Mouse (Mus musculus) spleen, postnatal 10 days (tissue): ENCODE data around the gene Creb3l4.
"Not testable (repeated sequence)": the region's sequence is repeated elsewhere in the genome, so short reads cannot be mapped to it uniquely, and the experiment has no call there.

Experiments
- DNase-seq, 2 experiments: peaks; one replicate each; pipeline ENCODE4 v3.0.0; 2021 to 2022; ENCODE audit warnings: low spot score in 2 of 2

Gene Creb3l4

DNA sequence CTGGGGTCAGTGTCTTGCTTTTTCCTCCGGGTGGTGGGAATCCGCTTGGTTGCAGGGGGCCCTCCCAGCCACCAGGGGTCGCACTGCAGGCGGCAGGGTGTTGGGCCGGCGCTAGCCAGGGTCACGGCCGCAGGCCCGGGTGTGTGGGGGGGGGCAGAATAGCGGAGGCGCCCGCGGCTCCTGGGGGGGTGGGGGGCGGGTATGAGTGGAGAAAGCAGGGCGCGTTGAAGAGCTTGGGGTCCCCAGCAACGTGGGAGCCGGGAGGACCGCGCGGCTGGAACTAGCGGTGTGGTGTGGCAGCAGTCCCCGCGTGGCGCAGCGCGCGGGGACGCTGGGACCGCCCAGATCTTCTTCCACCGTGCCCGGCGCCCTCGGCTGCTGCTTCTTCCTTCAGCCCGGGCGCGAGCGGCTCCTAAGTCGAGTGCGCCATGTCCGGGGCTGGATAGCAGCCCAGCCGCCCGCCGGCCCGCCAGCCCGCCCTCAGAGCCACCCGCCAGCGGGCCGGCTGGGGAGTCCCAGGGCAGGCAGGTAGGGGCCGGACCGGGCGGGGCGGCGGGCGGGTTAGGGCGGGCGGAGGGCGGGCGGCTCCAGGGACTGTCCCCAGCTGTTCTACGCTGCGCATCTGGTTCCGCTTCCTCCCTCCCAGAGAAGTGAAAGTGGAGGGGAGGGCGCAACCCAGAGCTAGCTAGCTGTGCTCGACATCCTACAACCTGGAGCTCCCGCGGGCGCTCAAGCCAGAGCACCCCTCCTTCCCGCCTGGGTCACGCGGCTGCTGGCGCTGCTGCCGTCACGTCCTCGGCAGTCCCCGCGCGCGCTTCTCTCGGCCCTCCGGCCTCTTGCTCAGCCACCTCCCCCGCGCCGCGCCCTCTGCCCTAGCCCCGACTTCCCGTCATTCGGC lies 22.0 kb upstream of the Creb3l4 start, which contains the start of gene Dennd4b:
Gene Dennd4b, plus strand, starts transcription at position 152 of the 898 bp plus-strand sequence.
- DNase-seq = peak; percentile 95

DNA sequence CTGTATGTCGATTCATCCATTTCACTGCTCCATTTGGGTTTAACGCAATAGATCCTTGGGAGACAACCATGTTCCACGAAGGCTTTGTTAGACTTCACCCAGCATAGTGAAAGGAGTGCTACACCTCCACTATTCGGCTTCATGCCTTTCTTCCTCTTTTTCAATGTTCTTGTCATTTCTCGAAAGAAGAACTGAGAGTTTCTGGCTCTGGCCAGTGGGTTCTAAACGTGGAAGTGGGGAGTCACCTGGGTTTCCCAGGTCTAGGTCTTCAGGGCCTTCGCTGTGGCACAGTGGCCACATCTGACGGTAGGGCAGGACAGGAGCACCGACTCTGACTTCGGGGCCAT lies 21.3 kb upstream of the Creb3l4 start:
- DNase-seq = peak in 1 of 2 experiments; percentile 16

DNA sequence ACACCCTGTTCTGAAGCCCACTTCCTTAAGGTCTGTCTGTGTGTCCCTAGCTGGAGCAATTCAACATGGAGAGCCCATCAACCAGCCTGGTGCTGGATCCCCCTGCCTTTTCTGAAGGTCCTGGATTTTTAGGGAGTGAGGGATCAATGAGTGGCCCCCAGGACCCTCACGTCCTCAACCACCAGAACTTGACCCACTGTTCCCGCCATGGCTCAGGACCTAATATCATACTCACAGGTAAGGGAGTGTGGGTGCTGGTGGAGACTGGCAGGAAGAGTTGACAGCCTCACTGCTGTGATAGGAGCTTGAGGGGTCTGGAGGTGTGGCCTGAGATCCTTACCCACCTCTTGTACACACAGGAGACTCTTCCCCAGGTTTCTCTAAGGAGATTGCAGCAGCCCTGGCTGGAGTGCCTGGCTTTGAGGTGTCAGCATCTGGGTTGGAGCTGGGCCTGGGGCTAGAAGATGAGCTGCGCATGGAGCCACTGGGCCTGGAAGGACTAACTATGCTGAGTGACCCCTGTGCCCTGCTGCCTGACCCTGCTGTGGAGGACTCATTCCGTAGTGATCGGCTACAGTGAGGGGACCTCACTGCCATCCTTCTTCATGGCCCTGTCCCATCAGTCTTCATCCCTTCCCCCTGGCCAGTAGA lies 19.9 kb upstream of the Creb3l4 start:
- DNase-seq = no peak

DNA sequence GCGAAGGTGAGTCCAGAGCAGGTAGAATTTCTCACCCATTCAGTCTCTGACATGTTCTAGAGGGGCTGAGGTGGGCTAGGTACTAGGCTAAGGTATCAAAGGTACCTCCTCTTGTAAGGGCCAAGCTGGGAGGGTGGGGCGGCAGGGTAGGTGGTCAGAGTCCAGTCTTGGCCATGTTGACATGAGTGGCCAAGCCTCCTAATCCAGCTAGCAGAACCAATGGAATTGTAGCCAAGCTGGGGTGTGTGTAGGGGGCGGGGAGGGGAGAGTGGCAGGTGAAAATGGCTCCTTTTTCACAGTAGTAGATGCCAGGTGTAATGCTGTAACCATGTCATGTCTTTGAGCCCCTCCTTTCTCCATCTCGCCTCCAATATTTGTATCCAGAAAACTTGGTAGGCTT lies 15.2 kb upstream of the Creb3l4 start:
- no peak for DNase-seq

DNA sequence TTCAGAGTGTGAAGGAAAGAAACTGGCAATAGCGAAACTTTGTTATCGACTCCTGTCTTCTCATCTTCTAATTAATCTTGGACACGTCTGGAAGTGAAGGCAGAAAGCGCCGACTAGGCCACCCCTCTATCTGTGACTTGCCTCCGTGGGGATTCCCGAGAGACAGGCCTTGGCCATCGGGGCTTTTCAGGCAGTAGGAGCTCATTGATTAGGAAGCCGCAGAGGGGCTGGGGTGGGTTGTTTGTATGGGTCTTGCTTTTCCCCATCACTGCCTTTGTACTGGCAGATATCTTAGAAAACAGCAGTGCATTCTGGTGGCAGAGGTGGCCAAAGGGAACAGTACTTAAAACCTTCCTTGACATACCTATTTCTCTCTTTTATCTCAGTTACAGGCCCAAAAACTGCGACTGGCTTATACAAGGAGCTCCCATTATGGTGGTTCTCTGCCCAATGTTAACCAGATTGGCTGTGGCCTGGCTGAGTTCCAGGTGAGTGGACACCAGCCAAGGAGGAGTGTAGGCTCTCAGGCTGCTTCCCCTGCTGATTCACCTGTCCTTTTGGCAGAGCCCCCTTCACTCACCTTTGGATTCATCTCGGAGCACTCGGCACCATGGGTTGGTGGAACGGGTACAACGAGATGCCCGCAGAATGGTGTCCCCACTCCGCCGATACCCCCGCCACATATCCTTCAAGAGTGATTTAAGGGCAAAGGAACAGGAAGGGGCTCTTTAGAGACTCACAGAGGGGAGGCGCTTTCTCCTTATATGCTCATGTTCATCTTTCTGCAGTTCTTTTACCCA lies 13.6 kb upstream of the Creb3l4 start:
- DNase-seq = no peak

DNA sequence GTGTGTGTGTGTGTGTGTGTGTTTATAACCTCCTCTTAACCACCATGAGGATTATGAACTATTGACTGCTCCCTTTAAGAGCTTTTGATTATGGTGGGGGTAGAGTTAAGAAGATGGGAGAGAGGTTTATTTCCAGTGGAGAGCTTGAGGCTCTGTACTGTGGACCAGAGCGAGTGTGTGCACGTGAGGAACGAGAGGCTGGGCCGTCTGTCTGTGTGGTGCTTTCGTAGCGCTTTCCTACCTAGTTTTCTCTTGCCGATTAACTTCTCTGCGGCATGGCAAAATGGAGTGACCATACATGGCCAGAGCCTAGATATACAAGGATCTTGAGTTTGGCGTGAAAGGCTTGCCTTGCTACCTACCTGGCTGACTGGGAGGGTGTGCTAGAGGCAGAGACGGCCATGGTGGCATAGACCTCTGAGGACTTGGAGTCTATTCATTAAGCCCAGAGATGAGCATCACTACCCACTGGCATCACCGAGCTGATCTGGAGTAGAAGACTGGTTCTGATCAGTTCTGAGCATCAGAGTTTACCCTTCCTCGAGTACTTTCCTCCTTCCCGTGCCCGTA lies 12.6 kb upstream of the Creb3l4 start:
- no peak for DNase-seq

DNA sequence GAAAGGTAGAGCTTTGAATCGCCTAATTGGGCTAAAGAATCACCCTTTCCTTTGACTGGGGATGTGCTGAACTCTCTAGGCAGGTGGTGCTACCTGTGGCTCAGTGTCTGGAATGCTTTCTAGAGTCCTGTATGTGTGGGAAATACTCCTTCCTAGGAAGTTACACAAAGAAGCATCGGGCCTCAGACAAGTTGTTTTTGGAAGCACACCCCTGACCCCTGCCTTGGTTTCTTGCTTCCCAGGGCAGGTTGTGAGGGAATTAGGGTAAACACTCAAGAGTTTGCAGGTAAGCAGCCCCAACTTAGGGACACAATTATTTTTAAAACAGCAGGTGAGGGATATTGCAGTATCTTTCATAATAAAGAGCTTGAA lies 11.9 kb upstream of the Creb3l4 start:
- DNase-seq = no peak

DNA sequence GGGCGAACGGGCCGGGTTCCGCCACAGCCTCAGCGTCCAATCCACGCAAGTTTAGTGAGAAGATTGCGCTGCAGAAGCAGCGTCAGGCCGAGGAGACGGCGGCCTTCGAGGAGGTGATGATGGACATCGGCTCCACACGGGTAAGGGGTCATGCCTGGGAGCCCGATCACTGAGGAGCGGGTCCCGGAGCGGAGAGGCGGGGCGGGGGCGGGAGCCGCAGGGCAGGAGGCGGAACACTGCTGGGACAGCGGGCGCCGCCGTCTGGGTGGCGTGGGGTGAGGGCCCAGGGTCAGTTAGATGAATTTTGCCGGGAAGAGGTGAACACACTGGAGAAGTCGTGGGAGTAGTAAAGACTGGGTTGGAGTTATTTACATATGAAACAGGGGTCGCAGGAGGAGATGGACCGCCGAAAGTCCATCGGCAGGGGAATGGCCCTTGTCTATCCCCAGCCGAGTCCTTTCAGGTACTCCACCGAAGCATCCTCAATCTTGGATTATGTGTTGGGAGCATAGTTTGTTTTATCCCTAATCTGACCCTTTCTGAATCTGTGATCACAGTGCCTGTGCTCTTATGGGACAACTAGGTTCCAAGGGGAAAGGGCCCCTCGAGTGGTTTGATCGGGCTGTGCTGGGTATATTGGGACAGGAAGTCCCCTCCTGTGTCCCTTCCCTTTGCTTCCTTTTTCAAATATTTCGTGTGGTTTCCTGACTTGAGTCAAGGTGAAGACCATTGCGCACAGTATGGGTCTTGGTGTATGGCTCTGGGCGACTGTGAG lies 11.3 kb upstream of the Creb3l4 start:
- no peak for DNase-seq

DNA sequence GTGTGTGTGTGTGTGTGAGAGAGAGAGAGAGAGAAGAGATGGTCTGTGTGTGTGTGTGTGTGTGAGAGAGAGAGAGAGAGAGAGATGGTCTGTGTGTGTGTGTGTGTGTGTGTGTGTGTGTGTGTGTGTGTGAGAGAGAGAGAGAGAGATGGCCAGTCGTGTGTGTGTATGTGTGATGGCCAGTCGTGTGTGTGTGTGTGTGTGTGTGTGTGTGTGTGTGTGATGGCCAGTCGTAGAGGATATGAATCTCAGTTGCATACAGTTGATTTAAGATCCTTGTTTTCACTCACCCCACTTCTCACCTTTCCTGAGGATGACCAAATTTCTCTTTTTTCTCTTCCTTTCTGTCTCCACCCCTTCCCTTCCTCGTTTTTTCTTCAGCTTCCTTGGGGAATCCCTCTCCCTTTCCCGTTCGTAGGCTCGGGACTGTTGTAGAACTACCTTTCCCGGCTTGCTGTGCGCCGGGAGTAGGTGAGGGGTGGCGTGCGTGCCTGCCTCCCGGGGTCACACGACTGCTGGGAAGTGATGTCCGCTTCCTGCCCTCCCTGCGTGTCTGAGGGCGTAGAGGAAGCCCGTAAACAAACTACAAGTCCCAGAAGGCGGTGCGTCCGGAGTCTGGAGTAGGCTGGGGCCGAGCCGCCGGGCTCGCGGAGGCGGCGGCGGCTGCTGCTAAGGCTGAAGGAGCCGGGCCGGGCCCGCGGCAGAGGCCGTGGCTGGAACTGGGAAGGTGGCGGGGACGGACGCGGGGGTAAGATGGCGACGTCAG lies 10.5 kb upstream of the Creb3l4 start, which contains the start of gene Crtc2:
Gene Crtc2, plus strand, starts transcription at position 511 of the 766 bp plus-strand sequence.
- DNase-seq = peak; percentile 82 to 95

DNA sequence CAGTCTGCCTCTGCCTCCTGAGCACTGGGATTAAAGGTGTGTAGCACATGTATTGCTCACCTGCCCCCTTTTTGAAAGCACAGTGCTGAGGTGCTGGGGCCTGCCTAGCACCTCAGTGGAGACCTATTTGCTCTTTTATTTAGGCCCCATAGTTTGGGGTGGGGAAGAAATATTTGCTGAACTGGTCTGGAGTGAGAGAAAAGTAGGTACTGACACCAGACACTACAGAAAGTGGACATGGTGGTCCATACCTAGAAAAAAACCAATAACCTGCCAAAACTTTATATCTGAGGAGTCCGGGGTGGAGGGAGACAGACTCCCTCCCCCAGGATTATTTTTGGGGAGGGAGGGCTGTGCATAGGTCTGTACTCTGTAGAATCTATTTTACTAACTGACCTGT lies 9.9 kb upstream of the Creb3l4 start:
- not testable (repeated sequence) for DNase-seq

DNA sequence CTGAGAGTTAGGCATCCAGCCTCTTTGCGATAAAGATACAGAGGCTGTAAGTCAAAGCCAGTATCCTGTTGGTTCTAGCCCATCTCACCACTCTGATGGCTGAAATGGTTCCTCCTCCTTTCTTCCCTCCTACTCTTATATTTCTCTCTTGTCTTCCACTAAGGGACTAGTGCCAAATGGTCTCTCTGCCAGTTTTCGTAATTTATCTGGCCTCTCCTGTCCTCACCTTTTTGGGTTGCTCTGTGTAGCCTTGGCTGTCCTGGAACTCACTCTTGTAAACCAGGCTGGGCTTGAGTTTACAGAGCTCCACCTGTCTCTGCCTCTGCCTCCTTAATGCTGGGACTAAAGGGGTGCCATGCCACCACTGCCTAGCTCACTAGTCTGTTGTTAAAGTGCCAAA lies 9.3 kb upstream of the Creb3l4 start:
- not testable (repeated sequence) for DNase-seq

DNA sequence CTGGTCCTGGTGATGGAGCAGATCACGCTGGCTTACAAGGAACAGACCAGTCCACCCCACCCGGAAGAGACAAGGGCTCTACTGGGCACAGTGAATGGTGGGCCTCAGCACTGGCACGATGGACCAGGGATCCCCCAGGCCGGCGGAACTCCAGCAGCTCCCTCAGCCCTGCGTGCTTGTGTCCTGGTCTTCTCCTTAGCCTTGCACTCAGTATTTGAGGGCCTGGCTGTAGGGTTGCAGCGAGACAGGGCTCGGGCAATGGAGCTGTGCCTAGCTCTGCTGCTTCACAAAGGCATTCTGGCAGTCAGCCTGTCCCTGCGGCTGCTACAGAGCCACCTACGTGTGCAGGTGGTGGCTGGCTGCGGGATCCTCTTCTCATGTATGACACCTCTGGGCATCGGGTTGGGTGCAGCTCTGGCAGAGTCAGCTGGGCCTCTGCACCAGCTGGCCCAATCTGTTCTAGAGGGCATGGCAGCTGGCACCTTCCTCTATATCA lies 8.5 kb upstream of the Creb3l4 start:
- DNase-seq = not testable (repeated sequence)

DNA sequence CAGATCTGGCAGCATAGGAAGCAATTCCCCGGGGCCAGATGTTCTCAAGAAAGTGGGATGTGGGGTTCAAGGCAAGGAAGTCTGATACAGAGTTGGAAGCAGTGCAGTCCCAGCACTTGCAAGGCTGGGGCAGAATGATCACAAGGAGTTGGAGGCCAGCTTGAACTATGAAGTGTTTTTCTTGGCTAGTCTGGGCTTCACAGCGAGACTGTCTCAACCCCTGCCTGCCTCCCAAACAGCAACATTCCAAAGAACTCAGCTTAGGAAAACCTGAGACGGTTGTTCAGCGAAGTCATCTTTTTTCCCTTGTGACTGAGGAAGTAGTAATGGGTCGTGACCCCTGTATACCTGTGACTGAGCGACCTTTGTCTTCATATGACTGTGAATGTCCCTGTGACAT lies 7.5 kb upstream of the Creb3l4 start:
- DNase-seq = no peak

DNA sequence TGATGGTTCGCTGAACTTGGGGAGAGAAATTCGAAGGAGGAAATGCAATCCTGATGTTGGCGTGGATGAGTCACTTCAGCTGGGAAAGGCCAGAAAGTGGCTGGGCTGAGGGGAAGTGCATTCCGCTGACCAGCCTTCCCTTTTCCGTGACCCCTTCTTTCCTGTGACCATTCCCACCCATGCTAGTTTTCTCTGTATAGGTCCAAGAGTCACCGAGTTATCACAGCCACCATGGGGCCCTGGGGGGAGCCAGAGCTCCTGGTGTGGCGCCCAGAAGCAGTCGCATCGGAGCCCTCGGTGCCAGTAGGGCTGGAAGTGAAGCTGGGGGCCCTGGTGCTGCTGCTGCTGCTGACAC lies 5.4 kb upstream of the Creb3l4 start:
- peak; percentile 26 to 44 for DNase-seq

DNA sequence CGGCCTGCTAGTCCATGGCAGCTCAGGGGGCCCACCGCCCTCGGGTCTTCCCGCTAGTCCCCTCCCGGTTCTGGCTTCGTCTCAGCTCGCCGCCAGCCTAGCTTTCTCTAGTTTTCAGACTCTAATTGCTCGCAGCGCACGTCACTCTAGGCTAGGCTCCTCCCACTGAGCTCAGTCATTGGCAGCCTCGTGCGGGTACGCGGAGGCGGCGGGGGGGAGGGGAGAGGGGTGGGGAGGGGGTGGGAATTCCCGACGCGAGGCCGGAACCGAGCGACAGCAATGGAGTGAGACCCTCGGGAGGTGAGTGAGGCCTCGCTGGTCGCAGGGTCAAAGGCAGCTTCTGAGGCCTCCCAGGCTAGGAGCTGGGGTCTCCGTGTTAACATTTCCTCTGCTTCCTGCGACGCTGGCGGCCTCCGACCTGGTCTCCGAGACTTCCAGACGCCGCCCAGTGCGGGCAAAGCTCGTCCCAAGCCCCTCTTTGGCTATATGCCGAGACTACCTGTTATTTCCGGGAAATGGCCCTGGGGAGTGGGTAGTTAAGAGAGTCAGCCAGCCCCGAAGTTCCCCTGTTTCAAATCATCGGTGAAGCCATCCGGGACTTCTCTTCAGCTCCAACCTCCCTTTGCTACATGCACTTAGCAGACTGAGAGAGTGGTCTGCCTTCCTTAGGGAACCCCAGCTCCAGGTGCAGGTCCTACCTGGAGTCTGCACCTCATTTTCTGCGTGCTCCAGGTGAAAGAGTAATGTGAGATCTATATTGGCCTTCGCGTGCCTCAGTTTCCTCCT lies 4.8 kb upstream of the Creb3l4 start, which contains the start of gene Slc39a1:
Gene Slc39a1, plus strand, starts transcription at position 213 of the 786 bp plus-strand sequence.
- DNase-seq = peak; percentile 73 to 89

DNA sequence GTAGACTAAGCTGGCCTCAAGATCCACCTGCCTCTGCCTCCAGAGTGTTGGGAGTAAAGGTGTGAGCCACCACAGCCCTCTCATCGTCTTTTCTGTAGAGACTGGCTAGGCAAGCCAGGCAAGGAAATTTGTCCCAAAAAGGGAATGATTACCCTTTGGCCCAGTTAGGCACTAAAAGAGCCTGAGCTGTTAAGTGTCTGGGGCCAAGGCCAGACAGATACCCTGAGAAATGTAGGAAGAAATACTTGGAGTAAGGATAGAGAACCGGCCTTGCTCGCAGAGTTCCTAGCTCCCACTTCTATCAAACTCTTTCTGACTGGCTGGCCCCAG lies 4.3 kb upstream of the Creb3l4 start:
- no peak for DNase-seq

DNA sequence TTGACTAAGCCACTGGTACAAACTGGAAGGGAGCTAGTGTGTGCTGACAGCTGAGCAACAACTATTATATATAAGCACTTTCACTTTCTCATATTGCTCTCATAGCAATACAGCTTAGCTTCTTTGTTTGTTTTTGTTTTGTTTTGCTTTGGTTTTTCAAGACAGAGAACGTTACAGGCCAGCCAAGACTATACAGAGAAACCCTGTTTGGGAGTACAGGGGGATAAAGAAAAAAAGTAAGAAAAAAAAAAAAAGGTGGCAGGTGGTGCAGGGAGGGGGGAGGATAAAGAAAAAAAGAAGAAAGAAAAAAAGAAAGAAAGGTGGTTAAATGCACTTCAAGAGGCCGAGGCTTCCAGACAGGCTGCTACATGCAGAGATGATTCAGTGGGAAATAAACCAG lies 2.1 kb upstream of the Creb3l4 start:
- no peak for DNase-seq

DNA sequence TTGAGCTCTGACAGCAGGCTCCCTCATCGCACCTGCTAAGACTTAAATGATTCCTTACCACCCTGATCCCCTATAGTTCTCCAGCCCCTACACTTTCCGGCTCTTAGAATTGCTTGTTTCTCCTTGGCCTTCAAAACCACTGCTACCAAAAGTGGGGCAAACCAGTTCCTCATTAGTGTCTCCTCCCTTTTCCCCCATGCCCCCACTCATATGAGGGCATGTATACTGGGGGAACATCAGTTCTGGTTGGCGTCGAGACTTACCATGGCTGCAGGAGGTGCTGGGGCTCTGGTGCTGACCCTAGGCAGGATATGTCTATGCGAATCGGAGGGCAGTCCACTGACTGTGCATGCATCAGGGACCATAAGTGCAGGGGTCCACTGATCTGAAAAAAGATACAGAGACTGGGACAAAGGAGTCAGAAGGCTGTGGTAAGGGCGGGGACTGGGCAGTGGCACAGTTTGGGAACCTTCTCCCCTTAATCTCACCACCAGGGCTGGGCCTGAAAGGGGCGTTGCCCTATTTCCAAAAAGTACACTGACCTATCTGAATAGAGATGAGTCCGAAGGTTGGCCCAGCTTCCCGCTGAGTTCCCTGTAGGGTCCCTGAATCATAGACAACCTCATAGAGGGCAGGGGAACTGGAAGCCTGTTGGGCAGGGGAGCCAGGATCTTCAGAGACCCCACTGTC lies 1.5 kb downstream of the Creb3l4 start:
- no peak for DNase-seq

DNA sequence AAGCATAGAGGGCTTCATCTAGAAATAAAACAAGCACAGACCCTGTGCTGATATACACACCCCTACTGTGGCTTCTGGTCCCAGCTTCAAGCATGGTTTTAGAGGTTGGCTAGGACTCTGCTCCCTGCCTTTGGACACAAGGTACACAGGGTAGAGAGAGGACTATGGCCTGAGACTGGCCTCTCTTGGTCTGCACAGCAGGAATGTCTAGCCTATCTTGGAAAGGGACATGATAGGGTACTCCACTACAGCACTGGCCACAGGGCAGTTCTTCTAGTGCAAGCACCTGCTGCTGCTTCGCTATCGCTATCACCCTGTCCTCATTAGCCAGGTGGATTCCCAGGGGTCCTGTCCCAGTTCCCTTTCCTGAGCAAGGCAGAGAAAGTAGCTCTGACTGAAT lies 2.1 kb downstream of the Creb3l4 start:
- no peak for DNase-seq
